Mouse (Mus musculus) heart, postnatal 36 days (tissue): ENCODE results near the gene Shisal1. TPM values are rescaled to one million over a fixed set of nuclear protein-coding genes. Genes with fewer than 3 reads are reported as not detected.

Source experiments
- total RNA-seq, 2 experiments: library from RNA; stranded (reverse); gene quantifications; 2 replicates each; pipeline ENCODE4 v1.2.3; 2021

Shisal1 gene
- total RNA-seq, 2 experiments from 2014 or later = 1.0 to 1.1 TPM

Other genes starting within 250 kb of the Shisal1 start
- 100 to 1,000 TPM; 110 to 142 TPM for gene Parvb, start 215.1 kb downstream of the Shisal1 start, total RNA-seq
- 1 to 10 TPM; 1.1 to 2.5 TPM for gene Parvg, start 123.1 kb downstream of the Shisal1 start, total RNA-seq
- gene Rtl6, start 110.7 kb upstream of the Shisal1 start, total RNA-seq = 1 to 10 TPM; 5.7 to 7.5 TPM
- 1 to 10 TPM; 3.1 to 3.7 TPM for gene Prr5, start 222.5 kb upstream of the Shisal1 start, total RNA-seq